Mouse (Mus musculus) retina, adult 2 months (tissue): Measurements from ENCODE around the gene Pdk1.
"Not testable (repeated sequence)": the region's sequence is repeated elsewhere in the genome, so short reads cannot be mapped to it uniquely, and the experiment has no call there.

Experiments
- DNase-seq: peaks from one replicate; pipeline ENCODE4 v3.0.0-alpha.2; 2012; ENCODE audit warnings: low read depth, low spot score

The Pdk1 gene

DNA sequence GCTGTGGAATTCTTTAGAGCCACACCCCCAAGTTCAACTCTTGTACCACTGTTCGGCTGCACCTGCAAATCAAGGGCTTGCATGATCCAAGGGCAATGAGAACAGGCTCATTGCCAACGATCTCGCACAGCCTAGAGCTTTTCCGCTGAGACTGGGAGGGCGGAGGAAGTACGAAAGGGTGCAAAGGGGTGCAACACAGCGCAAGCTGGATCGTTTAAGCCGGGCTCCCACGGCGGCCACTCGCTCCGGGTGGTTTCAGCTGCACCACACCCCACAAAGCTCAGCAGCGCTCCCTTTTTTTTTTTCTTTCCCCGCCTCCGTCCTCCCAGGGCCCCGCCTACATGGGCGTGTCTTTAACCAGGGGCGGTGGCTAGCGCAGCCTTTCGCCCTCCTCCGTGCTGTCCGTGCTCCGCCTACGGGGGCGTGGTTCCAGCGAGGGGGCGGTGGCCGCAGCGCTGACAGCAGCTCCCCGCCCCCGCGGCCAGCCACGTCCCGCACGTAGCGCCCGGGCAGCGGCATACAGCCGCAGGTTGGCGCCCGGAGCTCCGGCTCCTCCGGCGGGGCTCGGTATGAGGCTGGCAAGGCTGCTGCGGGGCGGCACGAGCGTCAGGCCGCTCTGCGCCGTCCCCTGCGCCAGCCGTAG lies at the start of gene Pdk1:
TSS of gene Pdk1 (plus strand) at position 424 of the 643 bp plus-strand sequence.
- peak; percentile 91 for DNase-seq

GRCm38 (mm10) chr2:71824146-71824545 lies 48.9 kb upstream of the Pdk1 start:
- DNase-seq = no peak

DNA sequence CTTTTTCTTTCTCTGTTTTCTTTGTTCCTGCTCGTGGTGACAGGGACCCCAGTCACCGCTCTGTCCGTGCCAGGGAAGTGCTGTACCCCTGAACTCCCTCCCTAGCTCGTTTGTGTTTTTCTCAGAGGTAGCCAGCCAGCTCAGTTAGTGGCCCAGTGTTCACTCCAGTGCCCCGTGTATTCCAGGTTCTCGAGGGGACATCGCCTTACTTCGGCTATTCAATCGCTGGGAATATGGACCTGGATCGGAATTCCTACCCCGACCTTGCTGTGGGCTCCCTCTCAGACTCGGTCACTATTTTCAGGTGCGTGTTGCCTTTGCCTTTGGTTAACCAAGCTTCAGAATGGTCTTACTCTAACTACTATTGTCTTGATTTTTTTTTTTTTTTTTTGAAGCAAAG lies 45.3 kb upstream of the Pdk1 start:
- DNase-seq = no peak

DNA sequence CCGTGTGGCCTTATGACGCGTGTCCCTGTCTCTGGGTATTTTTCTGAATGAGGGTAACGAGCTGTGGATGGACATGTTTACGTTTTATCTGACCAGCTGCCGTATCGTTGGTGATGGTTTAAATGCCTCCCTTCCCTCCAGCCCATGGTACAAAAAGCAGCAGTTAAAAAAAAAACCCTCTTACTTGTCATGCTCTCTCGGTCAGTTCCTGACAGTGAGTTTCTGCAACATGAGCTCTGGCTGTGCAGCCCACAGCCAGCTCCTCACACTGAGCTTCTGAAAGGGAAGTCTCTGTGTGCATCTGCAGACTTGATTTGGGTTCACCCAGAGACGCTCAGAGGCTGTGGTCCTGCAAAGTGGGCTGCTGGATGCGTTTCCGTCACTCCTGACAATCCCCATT lies 44.1 kb upstream of the Pdk1 start:
- no peak for DNase-seq

DNA sequence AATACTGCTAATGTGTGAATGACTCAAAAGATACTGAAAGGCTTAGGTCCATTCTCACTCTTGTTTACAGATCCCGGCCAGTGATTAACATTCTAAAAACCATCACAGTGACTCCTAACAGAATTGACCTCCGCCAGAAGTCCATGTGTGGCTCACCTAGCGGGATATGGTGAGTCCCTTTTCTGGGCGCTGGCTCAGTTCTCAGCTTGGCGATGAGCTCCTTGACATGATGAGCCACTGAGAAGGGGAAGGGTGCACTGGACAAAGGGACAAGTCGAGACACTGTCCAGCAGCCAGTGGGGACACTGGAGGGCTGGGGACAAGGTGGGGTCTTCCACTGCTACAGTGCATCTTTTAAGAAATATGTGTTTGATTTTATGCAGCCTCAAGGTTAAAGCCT lies 39.4 kb upstream of the Pdk1 start:
- no peak for DNase-seq

GRCm38 (mm10) chr2:71834371-71834770 lies 38.7 kb upstream of the Pdk1 start:
- DNase-seq = no peak

- no peak for DNase-seq
Measured at GRCm38 (mm10) chr2:71835556-71835955, 37.5 kb upstream of the Pdk1 start.

DNA sequence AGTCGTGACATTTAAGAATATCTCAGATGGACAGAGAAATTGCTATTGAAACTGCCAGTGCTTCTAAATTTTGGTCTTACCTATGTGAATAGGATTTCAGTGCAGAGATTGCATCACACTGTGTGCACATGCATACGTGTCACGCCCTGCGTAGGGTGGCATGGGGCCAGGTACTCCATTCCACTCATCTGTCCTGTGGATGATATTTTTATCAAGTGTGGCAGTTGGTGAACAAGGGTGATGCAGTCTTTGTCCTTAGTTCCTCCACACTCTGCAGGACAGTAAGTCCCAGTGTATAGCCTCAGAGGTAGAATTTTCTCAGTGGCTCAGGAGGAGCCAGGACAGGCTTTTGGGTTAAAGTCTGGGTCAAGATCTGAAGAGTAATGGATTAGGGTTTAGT lies 36.8 kb upstream of the Pdk1 start:
- no peak for DNase-seq

DNA sequence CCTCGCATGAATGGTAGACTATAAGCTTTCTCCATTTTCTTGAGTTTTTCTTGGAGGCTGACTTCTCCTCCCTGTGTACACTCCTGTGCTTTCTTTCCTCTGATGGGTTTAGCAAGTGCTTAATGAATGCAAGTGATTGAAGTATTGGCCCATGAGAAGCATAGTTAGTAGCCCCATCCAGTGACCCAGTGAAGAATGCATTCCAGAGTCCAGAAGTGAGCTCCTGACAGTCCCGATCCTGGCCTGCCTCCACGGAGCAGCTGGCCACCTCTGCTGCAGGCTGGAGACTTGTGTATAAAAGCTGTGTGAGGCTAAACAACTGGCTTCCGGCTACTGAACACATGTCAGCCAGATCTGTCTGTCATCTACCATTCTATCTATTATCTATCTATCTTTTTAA lies 35.8 kb upstream of the Pdk1 start:
- no peak for DNase-seq

GRCm38 (mm10) chr2:71837791-71838190 lies 35.2 kb upstream of the Pdk1 start:
- DNase-seq = peak; percentile 22

DNA sequence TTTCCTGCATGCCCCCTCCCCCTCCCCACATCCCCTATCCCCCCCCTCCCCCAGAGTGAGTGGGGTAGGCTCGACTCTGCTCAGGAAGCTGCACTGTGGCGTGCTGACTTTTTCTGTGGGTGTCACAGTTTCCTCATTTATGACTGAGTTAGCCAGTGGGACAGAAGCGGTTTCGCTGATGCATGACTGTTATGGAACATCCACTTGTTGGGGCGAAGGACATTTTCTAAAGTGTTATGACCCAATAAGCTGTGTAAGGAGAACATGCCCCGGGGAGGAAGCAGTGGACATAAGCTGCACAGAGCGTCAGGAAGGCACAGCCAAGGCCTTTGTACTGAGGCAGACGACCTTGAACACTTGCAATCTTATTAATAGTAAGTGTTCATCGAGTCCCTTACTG lies 29.7 kb upstream of the Pdk1 start:
- DNase-seq = no peak

DNA sequence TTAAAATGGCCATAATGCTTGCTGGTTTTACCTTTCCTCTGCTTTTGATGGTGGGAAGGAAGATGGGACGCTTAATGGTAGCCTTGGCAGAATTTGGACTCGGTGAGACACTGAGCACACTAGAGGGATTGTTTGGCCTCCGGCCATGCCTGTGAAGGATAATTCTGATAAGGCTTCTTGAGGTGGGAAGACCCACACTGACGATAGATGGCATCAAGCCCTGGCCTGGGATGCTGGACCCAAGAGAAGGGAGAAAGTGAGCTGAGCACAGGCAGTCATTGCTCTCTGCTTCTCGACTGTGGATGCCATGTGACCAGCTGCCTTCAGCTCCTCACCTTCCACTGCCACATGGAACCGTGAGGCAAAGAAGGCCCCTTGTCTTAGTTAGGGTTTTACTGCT lies 28.1 kb upstream of the Pdk1 start:
- no peak for DNase-seq

- not testable (repeated sequence) for DNase-seq
Measured at GRCm38 (mm10) chr2:71852161-71852560, 20.9 kb upstream of the Pdk1 start.

- no peak for DNase-seq
Measured at GRCm38 (mm10) chr2:71855076-71855475, 17.9 kb upstream of the Pdk1 start.

DNA sequence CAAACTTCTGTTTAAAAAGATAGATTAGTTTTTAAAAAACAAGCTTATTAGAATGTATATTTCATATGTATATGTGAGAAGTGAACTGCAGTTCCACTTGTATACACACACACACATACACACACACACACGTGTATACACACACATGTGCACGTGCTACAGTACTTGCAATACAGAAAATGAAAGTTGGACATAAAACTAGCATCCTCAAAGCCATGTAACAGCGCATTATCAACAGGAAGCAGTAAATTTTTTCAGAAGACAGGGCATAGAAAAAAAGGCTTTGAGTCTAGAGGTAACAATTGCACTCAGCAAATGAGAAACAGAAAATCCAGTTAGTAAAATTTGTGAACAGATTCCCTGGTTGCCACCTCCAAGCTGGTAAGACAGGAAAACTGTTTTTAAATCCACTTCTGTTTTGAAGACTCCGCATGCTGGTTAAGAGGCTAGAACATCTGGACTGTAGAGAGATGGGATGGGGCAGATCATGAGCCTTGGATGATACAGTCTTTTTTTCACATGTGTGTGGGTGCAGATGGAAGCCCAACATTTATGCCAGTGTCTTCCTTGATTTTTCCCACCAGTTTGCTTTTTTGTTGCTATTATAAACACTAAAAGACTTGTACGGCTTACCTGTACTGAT lies 9.4 kb upstream of the Pdk1 start:
- DNase-seq = no peak

DNA sequence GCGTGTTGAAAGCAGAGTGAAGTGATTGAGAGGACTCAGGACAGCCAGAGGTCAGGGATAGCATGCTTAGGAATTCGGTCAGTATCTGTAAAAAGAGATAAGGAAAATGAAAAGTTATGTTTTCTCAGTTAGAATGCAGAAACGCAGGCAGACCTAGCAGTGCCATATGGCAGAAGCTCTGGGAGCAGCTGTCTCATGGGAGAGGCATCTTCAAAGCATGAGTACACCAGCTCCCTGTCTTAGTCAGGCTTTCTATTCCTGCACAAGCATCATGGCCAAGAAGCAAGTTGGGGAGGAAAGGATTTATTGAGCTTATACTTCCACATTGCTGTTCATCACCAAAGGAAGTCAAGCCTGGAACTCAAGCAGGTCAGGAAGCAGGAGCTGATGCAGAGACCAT lies 8.0 kb upstream of the Pdk1 start:
- DNase-seq = no peak

DNA sequence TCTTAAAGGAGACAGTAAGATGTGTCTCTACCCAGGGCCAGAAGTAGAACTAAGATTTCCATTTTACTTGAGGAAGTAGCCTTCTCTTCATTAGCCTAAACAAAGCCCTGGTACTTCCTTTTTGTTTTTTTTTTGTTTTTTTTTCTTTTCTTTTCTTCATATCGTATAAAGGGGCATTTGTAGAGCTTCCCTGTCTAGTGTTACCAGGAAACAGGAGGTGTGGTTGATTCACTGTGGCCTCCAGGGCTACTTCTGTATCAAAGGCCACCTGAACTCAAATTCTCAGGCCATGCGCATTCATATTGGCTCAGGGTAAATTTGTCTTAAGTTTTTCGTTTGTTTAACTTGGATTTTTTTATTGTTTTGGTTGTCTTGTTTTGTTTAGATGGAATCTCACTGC lies 7.1 kb upstream of the Pdk1 start:
- no peak for DNase-seq

GRCm38 (mm10) chr2:71866565-71866964 lies 6.5 kb upstream of the Pdk1 start:
- DNase-seq = no peak

DNA sequence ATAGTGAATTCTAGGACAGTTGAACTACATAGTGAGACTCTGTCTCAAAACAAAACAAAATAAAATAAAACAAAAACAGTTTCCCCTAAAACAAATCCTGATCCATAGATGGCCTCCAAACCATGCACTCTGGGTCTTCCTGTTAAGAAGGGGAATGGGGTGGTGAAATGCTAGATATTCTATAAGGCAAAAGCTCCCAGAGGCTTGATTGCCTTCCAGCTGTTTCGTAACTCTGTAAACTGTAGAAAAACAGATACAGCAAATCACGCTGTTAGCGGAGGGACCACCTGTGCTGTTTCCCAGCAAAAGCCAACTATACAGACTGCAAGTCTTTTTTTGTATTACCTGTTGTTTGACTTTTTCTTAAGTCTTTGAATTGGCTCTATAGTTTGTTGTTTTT lies 6.0 kb upstream of the Pdk1 start:
- no peak for DNase-seq

GRCm38 (mm10) chr2:71867480-71867879 lies 5.5 kb upstream of the Pdk1 start:
- DNase-seq = no peak

DNA sequence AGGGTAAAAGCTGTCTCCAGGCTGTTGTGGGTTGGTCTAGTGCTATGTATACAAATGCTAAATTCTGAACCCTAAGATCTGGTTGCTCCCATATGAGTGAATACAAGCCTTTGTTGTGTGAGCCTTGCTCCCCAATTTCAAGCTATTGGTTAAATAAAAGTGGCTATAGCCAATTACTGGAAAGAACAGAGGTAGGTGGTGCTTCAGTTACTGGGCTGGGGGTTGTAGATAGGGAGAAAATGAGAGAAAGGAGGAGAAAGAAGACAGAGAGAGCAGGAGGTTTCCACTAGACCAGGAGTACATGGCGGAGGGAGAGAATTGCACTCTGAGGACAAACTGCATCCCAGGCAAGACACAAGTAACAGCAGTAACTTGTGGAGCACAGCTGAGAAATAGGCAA lies 4.8 kb upstream of the Pdk1 start:
- DNase-seq = no peak

- DNase-seq = no peak
Measured at GRCm38 (mm10) chr2:71872141-71872540, 883 bp upstream of the Pdk1 start.

GRCm38 (mm10) chr2:71873474-71874322 lies 674 bp downstream of the Pdk1 start:
- DNase-seq = no peak
